Mouse (Mus musculus): Measurements from ENCODE around the gene Hba-a2. TPM values are rescaled to one million over a fixed set of nuclear protein-coding genes. Genes with fewer than 3 reads are reported as not detected.
"Not testable (repeated sequence)": the region's sequence is repeated elsewhere in the genome, so short reads cannot be mapped to it uniquely, and the experiment has no call there.

The Hba-a2 gene
- polyA plus RNA-seq, 2 experiments: 9,478 to 14,532 TPM

DNA sequence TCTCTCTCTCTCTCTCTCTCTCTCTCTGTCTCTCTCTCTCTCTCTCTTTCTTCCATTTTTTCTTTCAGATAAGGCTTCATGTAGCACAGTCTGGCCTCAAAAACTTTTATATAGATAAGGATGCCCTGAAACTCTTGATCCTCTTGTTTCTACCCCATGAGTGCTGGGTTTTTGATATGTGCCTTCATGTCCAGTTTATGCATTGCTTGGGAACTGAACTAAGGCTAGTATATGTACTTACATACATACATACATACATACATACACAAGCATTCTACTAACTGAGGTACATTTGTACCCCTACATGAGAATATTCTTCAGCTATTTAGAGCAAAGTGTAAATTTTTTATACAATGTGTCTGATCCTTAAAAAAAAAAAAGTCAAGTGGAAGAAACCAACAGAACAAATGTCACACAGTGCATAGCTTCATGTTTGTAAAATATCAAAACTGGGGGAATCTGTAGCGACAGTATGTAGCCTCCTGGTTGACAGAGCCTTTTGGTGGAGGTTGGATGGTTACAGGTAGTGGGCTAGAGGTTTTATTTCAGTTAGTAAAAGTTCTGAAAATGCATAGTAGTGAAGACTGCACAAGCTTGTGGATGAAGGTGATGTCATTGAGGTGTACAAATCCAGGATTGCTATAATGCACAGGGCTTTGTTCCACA, 1.7 kb downstream of the Hba-a2 start:
- no peaks in the 10 kb centered on the region for H3K36me3 ChIP-seq (ENCODE audit: control insufficient read depth, insufficient read depth, low read length)
- DNase-seq (ENCODE audit: low spot score): no peak
- H3K9ac ChIP-seq (ENCODE audit: low read depth, low read length, severe bottlenecking): no peak overlapping the region
- no peaks in the 10 kb centered on the region for H3K4me1 ChIP-seq (ENCODE audit: control insufficient read depth, insufficient read depth, low read length)
- no peaks in the 10 kb centered on the region for H3K9me3 ChIP-seq (ENCODE audit: control insufficient read depth, low read length)
- 89% methylated on average over 1 of the region's 1 CpGs for WGBS
- no peak overlapping the region for H3K27ac ChIP-seq (replicated peaks; ENCODE audit: low read depth, low read length)
- ATAC-seq (ENCODE audit: low FRiP score, low read depth): no peak
- H3K27me3 ChIP-seq (ENCODE audit: control insufficient read depth, insufficient read depth, low read length): no peaks in the 10 kb centered on the region
- no peak overlapping the region for H3K4me3 ChIP-seq (replicated peaks; ENCODE audit: low read length)
- H3K4me2 ChIP-seq (replicated peaks; ENCODE audit: low read depth, low read length, severe bottlenecking): no peak overlapping the region
- TF ChIP-seq POLR2A (IDR thresholded peaks at IDR 0.05; ENCODE audit: borderline replicate concordance, extremely low read depth, insufficient read depth, insufficient read length): no peak

DNA sequence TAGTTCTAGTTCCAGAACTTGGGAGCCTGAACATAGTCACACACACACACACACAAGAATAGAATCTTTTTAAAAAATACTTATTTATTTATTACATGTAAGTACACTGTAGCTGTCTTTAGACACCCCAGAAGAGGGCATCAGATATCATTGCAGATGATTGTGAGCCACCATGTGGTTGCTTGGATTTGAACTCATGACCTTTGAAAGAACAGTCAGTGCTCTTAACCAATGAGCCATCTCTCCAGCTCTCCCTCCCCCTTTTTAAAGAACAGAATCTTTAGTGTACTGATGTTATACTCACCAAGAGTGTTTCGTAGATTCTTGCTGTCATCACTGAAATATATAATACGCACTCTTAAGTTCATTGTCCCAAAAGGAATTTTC, 2.2 kb downstream of the Hba-a2 start:
- H3K4me2 ChIP-seq (replicated peaks; ENCODE audit: low read depth, low read length, severe bottlenecking): no peak overlapping the region
- no peaks in the 10 kb centered on the region for H3K27me3 ChIP-seq (ENCODE audit: control insufficient read depth, insufficient read depth, low read length)
- no peak overlapping the region for H3K27ac ChIP-seq (replicated peaks; ENCODE audit: low read depth, low read length)
- TF ChIP-seq POLR2A (IDR thresholded peaks at IDR 0.05; ENCODE audit: borderline replicate concordance, extremely low read depth, insufficient read depth, insufficient read length): no peak
- WGBS: 96% methylated on average over 2 of the region's 2 CpGs
- H3K9ac ChIP-seq (ENCODE audit: low read depth, low read length, severe bottlenecking): no peak overlapping the region
- ATAC-seq (ENCODE audit: low FRiP score, low read depth) (no peak), DNase-seq (ENCODE audit: low spot score) (no peak)
- H3K4me1 ChIP-seq (ENCODE audit: control insufficient read depth, insufficient read depth, low read length): no peaks in the 10 kb centered on the region
- no peak overlapping the region for H3K4me3 ChIP-seq (replicated peaks; ENCODE audit: low read length)
- H3K36me3 ChIP-seq (ENCODE audit: control insufficient read depth, insufficient read depth, low read length): no peaks in the 10 kb centered on the region
- H3K9me3 ChIP-seq (ENCODE audit: control insufficient read depth, low read length): no peaks in the 10 kb centered on the region

DNA sequence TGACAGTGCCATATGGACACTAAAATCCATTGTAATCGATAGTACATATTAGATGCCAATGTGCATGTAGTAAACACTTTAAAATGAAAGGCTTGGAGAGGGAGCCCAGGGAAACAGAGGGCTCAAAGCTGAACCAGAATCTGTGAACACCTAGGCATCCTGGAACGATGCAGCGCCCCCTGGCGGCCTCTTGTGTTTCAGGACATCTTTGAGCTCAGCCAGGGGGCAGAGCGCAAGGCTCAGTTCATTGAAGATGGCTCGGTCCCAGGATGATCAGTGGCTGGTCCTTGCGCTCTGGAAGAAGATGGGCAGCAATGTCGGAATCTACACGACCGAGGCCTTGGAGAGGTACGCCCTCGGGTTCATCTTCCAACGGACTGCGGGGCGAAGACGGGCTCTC, 3.6 kb downstream of the Hba-a2 start, which contains the start of gene Hbq1a:
Gene Hbq1a, plus strand, starts transcription at position 205 of the 400 bp plus-strand sequence.
- not testable (repeated sequence) for H3K9ac ChIP-seq (ENCODE audit: low read depth, low read length, severe bottlenecking); H3K9me3 ChIP-seq (ENCODE audit: control insufficient read depth, low read length); H3K4me1 ChIP-seq (ENCODE audit: control insufficient read depth, insufficient read depth, low read length); H3K27me3 ChIP-seq (ENCODE audit: control insufficient read depth, insufficient read depth, low read length); H3K36me3 ChIP-seq (ENCODE audit: control insufficient read depth, insufficient read depth, low read length); H3K27ac ChIP-seq (replicated peaks; ENCODE audit: low read depth, low read length)
- DNase-seq (ENCODE audit: low spot score) (peak; percentile 33), ATAC-seq (ENCODE audit: low FRiP score, low read depth) (peak; percentile 67; the same call in 1 of the 2 replicates)
- WGBS: 6% methylated on average over 16 of the region's 16 CpGs
- Histone ChIP-seq H3K4me2 (replicated peaks; ENCODE audit: low read depth, low read length, severe bottlenecking) (peak within 1 kb of the TSS; percentile 40), H3K4me3 (replicated peaks; ENCODE audit: low read length) (peak within 1 kb of the TSS; percentile 20; the same call in 1 of the 2 replicates)

DNA sequence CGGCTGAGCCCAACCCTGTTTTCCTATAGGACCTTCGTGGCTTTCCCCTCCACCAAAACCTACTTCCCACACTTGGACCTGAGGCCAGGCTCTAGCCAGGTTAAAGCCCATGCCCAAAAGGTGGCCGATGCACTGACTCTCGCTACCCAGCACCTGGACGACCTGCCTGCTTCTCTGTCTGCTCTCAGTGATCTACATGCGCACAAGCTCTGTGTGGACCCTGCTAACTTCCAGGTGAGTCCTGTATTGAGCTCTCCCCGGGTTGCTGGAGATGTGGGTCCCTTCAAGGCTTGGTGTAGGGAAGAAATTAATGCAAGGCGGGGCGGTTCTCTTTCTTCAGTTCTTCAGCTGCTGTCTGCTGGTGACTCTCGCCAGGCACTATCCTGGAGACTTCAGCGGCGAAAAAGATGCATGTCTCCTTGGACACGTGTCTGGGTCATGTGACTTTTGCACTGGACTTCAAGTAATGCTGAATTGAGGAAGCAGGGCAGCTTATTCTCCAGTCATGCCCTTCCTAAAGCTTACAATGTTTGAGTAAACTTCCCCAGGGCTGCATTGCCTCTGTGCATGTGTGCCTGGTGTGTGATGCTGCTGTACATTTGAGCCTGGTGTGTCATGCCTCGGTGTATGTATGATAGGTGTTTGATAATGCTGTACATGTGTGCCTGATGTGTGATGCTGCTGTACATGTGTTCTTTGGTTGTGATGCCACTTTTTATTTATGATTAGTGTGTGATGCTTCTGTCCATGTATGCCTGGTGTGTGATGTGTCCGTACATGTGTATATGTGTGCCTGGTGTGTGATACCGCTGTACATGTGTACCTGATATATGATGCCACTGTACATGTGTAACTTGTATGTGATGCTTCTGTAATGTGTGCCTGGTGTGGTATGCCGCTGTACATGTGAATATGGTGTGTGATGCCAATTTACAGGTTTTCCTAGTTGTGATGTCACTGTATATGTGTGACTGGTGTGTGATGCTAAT, 4.3 kb downstream of the Hba-a2 start:
- Histone ChIP-seq H3K36me3 (ENCODE audit: control insufficient read depth, insufficient read depth, low read length) (no peaks in the 10 kb centered on the region), H3K4me2 (replicated peaks; ENCODE audit: low read depth, low read length, severe bottlenecking) (peak overlapping the region; percentile 40), H3K27me3 (ENCODE audit: control insufficient read depth, insufficient read depth, low read length) (no peaks in the 10 kb centered on the region), H3K27ac (replicated peaks; ENCODE audit: low read depth, low read length) (no peak overlapping the region), H3K4me3 (replicated peaks; ENCODE audit: low read length) (peak overlapping the region; percentile 20; the same call in 1 of the 2 replicates), H3K4me1 (ENCODE audit: control insufficient read depth, insufficient read depth, low read length) (no peaks in the 10 kb centered on the region), H3K9ac (ENCODE audit: low read depth, low read length, severe bottlenecking) (no peak overlapping the region), H3K9me3 (ENCODE audit: control insufficient read depth, low read length) (no peaks in the 10 kb centered on the region)
- 0 out of 2 replicates have a peak, but pooled peaks have one; percentile 19 for ATAC-seq (ENCODE audit: low FRiP score, low read depth)
- DNase-seq (ENCODE audit: low spot score): no peak
- no peak for TF ChIP-seq POLR2A (IDR thresholded peaks at IDR 0.05; ENCODE audit: borderline replicate concordance, extremely low read depth, insufficient read depth, insufficient read length)
- 48% methylated on average over 13 of the region's 17 CpGs for WGBS

DNA sequence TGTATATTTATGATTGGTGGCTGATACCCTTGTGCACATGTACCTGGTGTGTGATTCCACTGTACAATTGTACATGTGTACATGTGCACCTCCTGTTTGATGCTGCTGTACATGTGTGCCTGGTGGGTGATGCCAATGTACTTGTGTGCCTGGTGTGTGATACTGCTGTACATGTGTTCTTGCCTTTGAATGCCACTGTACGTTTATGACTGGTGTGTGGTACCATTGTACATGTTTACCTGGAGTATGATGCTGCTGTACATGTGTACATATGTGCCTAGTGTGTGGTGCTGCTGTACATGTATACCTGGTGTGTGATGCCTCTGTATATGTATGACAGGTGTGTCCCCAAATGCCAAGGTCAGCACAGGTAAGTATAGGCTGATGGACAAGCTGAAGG, 5.2 kb downstream of the Hba-a2 start:
- Histone ChIP-seq H3K9me3 (ENCODE audit: control insufficient read depth, low read length) (no peaks in the 10 kb centered on the region), H3K9ac (ENCODE audit: low read depth, low read length, severe bottlenecking) (no peak overlapping the region), H3K4me2 (replicated peaks; ENCODE audit: low read depth, low read length, severe bottlenecking) (no peak overlapping the region), H3K36me3 (ENCODE audit: control insufficient read depth, insufficient read depth, low read length) (no peaks in the 10 kb centered on the region), H3K27me3 (ENCODE audit: control insufficient read depth, insufficient read depth, low read length) (no peaks in the 10 kb centered on the region), H3K27ac (replicated peaks; ENCODE audit: low read depth, low read length) (no peak overlapping the region), H3K4me1 (ENCODE audit: control insufficient read depth, insufficient read depth, low read length) (no peaks in the 10 kb centered on the region), H3K4me3 (replicated peaks; ENCODE audit: low read length) (no peak overlapping the region)
- DNase-seq (ENCODE audit: low spot score) (no peak), ATAC-seq (ENCODE audit: low FRiP score, low read depth) (no peak)
- TF ChIP-seq POLR2A (IDR thresholded peaks at IDR 0.05; ENCODE audit: borderline replicate concordance, extremely low read depth, insufficient read depth, insufficient read length): no peak
- 68% methylated on average over 1 of the region's 1 CpGs for WGBS
